Mouse (Mus musculus) left cerebral cortex, adult 8-10 months (tissue): ENCODE data around the gene Sema6d. TPM values are rescaled to one million over a fixed set of nuclear protein-coding genes. Genes with fewer than 3 reads are reported as not detected.

ENCODE experiments used
- DNase-seq, 2 experiments: peaks; one replicate each; pipeline ENCODE4 v3.0.0; 2022; ENCODE audit warnings: low spot score in 2 of 2
- total RNA-seq, 4 experiments: library from RNA; stranded (reverse); gene quantifications; 2 replicates each; pipeline ENCODE4 v1.2.4; 2022

The Sema6d gene
- total RNA-seq: 10 to 100 TPM; 49.1 to 53.4 (median 50.4) TPM

GRCm38 (mm10) chr2:124089813-124090230, at the start of gene Sema6d:
Sema6d (plus strand) TSS chr2:124089969.
- peak; percentile 21 to 30 for DNase-seq

- DNase-seq: no peak
Observed at GRCm38 (mm10) chr2:124059910-124060309, 29.9 kb upstream of the Sema6d start.

GRCm38 (mm10) chr2:124068380-124068779, 21.4 kb upstream of the Sema6d start:
- no peak for DNase-seq

GRCm38 (mm10) chr2:124070664-124071063, 19.1 kb upstream of the Sema6d start:
- DNase-seq: no peak

- no peak for DNase-seq
Observed at GRCm38 (mm10) chr2:124071380-124071779, 18.4 kb upstream of the Sema6d start.

- DNase-seq: peak; percentile 25 to 37
Observed at GRCm38 (mm10) chr2:124090231-124091141, 717 bp downstream of the Sema6d start.

GRCm38 (mm10) chr2:124099697-124100096, 9.9 kb downstream of the Sema6d start:
- DNase-seq: no peak

- peak; percentile 25 to 56 for DNase-seq
Observed at GRCm38 (mm10) chr2:124100486-124101200, 10.9 kb downstream of the Sema6d start.

- DNase-seq: no peak
Observed at GRCm38 (mm10) chr2:124101201-124101517, 11.4 kb downstream of the Sema6d start.

- DNase-seq: no peak
Observed at GRCm38 (mm10) chr2:124101580-124101979, 11.8 kb downstream of the Sema6d start.

- DNase-seq: no peak
Observed at GRCm38 (mm10) chr2:124103277-124103676, 13.5 kb downstream of the Sema6d start.

GRCm38 (mm10) chr2:124118469-124119243, 28.9 kb downstream of the Sema6d start:
- DNase-seq: no peak

GRCm38 (mm10) chr2:124120355-124120754, 30.6 kb downstream of the Sema6d start:
- no peak for DNase-seq

- DNase-seq: no peak
Observed at GRCm38 (mm10) chr2:124121539-124121938, 31.8 kb downstream of the Sema6d start.

GRCm38 (mm10) chr2:124125504-124125903, 35.7 kb downstream of the Sema6d start:
- DNase-seq: no peak

- peak in 1 of 2 experiments; percentile 25 for DNase-seq
Observed at GRCm38 (mm10) chr2:124126853-124127252, 37.1 kb downstream of the Sema6d start.

- DNase-seq: no peak
Observed at GRCm38 (mm10) chr2:124130876-124131275, 41.1 kb downstream of the Sema6d start.

- DNase-seq: no peak
Observed at GRCm38 (mm10) chr2:124141510-124142044, 51.8 kb downstream of the Sema6d start.

GRCm38 (mm10) chr2:124145528-124145927, 55.8 kb downstream of the Sema6d start:
- DNase-seq: no peak

GRCm38 (mm10) chr2:124158158-124158557, 68.4 kb downstream of the Sema6d start:
- DNase-seq: no peak

GRCm38 (mm10) chr2:124162001-124162599, 72.3 kb downstream of the Sema6d start:
- no peak for DNase-seq
